Mouse (Mus musculus): Measurements from ENCODE around the gene Flvcr1.

- TF ChIP-seq CTCF (IDR thresholded peaks at IDR 0.05; ENCODE audit: low read depth, low read length) (no peak), POLR2A (IDR thresholded peaks at IDR 0.05; ENCODE audit: borderline replicate concordance, low read depth, low read length) (no peak)
Measured at GRCm38 (mm10) chr1:190964992-190965780, 60.8 kb downstream of the Flvcr1 start.
